Mouse (Mus musculus) G1E (cell line): Measurements from ENCODE around the gene Pkm.

Source experiments
- CTCF ChIP-seq: IDR thresholded peaks from 2 replicates; pipeline ENCODE4 v1.5.1; 2012; ENCODE audit warnings: low read depth, low read length, inconsistent platforms, mixed read lengths
- GATA1 ChIP-seq: IDR thresholded peaks from 2 replicates; pipeline ENCODE4 v1.6.1; 2012; ENCODE audit warnings: borderline replicate concordance, low read length, inconsistent platforms, mixed read lengths
- GATA2 ChIP-seq: IDR thresholded peaks from 2 replicates; pipeline ENCODE4 v1.6.1; 2012; ENCODE audit warnings: low read depth, low read length, inconsistent platforms, borderline replicate concordance
- POLR2AphosphoS5 ChIP-seq: IDR thresholded peaks from 2 replicates; pipeline ENCODE4 v1.6.1; 2012; ENCODE audit warnings: low read depth, low read length, inconsistent platforms; ENCODE audit not compliant: insufficient replicate concordance
- TAL1 ChIP-seq: conservative IDR thresholded peaks from 2 replicates; pipeline ENCODE4 v1.6.1; 2012; ENCODE audit warnings: low read depth, low read length, inconsistent platforms, mixed read lengths

DNA sequence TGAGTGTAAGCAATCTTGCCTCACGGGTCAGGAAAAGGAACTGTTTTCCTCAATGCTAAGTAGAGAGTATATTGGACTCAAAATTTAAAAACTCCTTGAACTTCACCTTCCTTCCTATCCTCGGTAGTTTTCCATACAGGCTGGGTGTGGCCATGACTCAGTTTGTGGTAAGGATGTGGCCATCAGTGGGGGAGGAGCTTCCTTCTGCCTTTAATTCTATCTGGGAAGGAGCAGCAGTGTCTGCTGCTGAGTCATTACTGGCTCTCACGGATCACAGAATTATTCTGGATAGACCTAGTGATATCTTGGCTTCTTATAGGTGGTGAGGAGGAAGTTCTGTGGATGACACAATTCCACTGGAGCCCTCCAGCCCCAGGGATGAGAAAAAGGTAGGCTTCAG, 2.8 kb upstream of the Pkm start:
- TF ChIP-seq GATA1 (no peak), CTCF (no peak), POLR2AphosphoS5 (no peak), TAL1 (peak; percentile 15; the same call in 1 of the 2 replicates), GATA2 (no peak)
